9 mouse cellular contexts compared by ENCODE assay signal in genomic region chr11:97840135-97840490, GRCm38 (mm10). TPM values are rescaled to one million over a fixed set of nuclear protein-coding genes. Genes with fewer than 3 reads are reported as not detected.
DNase-seq lines count a peak whose midpoint lies in the region; ATAC-seq and TF ChIP-seq lines count a peak whose summit lies in the region.
"Had no signal": no experiment of that assay in that cellular context is flagged by ENCODE, and none has a peak within 500 bp of the region (broad histone marks: within the 10 kb centered on the region; RNA-seq: fewer than 3 reads in every experiment).

No protein-coding gene starts in this region.

- DNase-seq in heart, adult 18-20 months: no peak
- peak; percentile 34 for DNase-seq in MEL (ENCODE audit: low read depth, low spot score)
- no peak for DNase-seq in hindbrain, embryonic 11.5 days (ENCODE audit: low spot score)
- no peak for DNase-seq in ovary, postnatal 36 days (ENCODE audit: low spot score)
- no peak for DNase-seq in kidney, adult 2 months
- DNase-seq in embryo, embryonic 10 days (ENCODE audit: low spot score): no peak
- DNase-seq: right cerebral cortex, postnatal 14 days had no signal

- H3K27ac ChIP-seq in heart, embryonic 13.5 days (replicated peaks): peak overlapping the region; percentile 78
- peak overlapping the region; percentile 23; the same call in 1 of the 2 replicates for H3K27ac ChIP-seq in MEL (ENCODE audit: control insufficient read depth, low read depth, low read length)
- H3K27ac ChIP-seq in hindbrain, embryonic 11.5 days (ENCODE audit: low read depth, low read length): no peak overlapping the region
- peak overlapping the region; percentile 95 for H3K27ac ChIP-seq in midbrain, embryonic 13.5 days
- H3K27ac ChIP-seq in kidney, adult 2 months (ENCODE audit: insufficient read depth, low read depth, low read length): no peak overlapping the region

- peaks cover 29% of the 10 kb centered on the region for H3K4me1 ChIP-seq in heart, embryonic 13.5 days
- peaks cover 0 to 17% of the 10 kb centered on the region in 2 experiments; a peak in 3 of 4 replicates for H3K4me1 ChIP-seq in MEL (ENCODE audit: control insufficient read depth in 1 of 2, insufficient read depth in 2 of 2, low read length in 2 of 2)
- H3K4me1 ChIP-seq in hindbrain, embryonic 11.5 days (replicated peaks; ENCODE audit: control insufficient read depth, insufficient read depth, low read length): no peaks in the 10 kb centered on the region; the same call in 1 of the 2 replicates
- peaks cover 19% of the 10 kb centered on the region for H3K4me1 ChIP-seq in midbrain, embryonic 13.5 days (replicated peaks)
- H3K4me1 ChIP-seq in kidney, adult 2 months (ENCODE audit: control insufficient read depth, insufficient read depth, low read length): peaks cover 2% of the 10 kb centered on the region; the same call in 1 of the 2 replicates

- peak overlapping the region; percentile 60 for H3K4me3 ChIP-seq in heart, embryonic 13.5 days
- H3K4me3 ChIP-seq in MEL (ENCODE audit: control insufficient read depth in 1 of 2, insufficient read depth in 1 of 2, low read depth in 2 of 2, low read length in 2 of 2): peak overlapping the region; percentile 53 to 54
- H3K4me3 ChIP-seq in hindbrain, embryonic 11.5 days (ENCODE audit: low read depth, low read length): no peak overlapping the region
- peak overlapping the region; percentile 63 for H3K4me3 ChIP-seq in midbrain, embryonic 13.5 days (replicated peaks)
- no peak overlapping the region for H3K4me3 ChIP-seq in kidney, adult 2 months (ENCODE audit: insufficient read depth, low read depth, low read length)

- WGBS in heart, embryonic 13.5 days: 60% methylated on average over 2 of the region's 2 CpGs
- 61% methylated on average over 2 of the region's 2 CpGs for WGBS in hindbrain, embryonic 11.5 days
- 68% methylated on average over 2 of the region's 2 CpGs for WGBS in midbrain, embryonic 13.5 days
- 66% methylated on average over 2 of the region's 2 CpGs for WGBS in kidney, adult 2 months

- no peaks in the 10 kb centered on the region for H3K79me2 ChIP-seq in MEL (ENCODE audit: control insufficient read depth, insufficient read depth, low read length, poor library complexity)

- H3K9ac ChIP-seq in heart, embryonic 13.5 days: peak overlapping the region; percentile 80; the same call in 1 of the 2 replicates
- H3K9ac ChIP-seq in MEL (ENCODE audit: control insufficient read depth, low read depth, low read length, poor library complexity, severe bottlenecking): peak overlapping the region; percentile 49
- H3K9ac ChIP-seq in hindbrain, embryonic 11.5 days (ENCODE audit: low read depth, low read length): no peak overlapping the region
- peak overlapping the region; percentile 76; the same call in 1 of the 2 replicates for H3K9ac ChIP-seq in midbrain, embryonic 13.5 days (replicated peaks)

- no peaks in the 10 kb centered on the region for H3K9me3 ChIP-seq in heart, embryonic 13.5 days
- H3K9me3 ChIP-seq in MEL (replicated peaks; ENCODE audit: insufficient read depth, low read length): no peaks in the 10 kb centered on the region
- no peaks in the 10 kb centered on the region for H3K9me3 ChIP-seq in hindbrain, embryonic 11.5 days (ENCODE audit: control insufficient read depth, low read length)
- H3K9me3 ChIP-seq in midbrain, embryonic 13.5 days: no peaks in the 10 kb centered on the region

- TF ChIP-seq CTCF in MEL (IDR thresholded peaks at IDR 0.05 in 2 of 3, conservative IDR thresholded peaks at IDR 0.05 in 1 of 3; ENCODE audit: control insufficient read depth in 1 of 3, insufficient read depth in 1 of 3, low read depth in 2 of 3, low read length in 3 of 3, poor library complexity in 1 of 3, severe bottlenecking in 1 of 3): no peak
- TF ChIP-seq CTCF in kidney, adult 2 months (conservative IDR thresholded peaks at IDR 0.05; ENCODE audit: insufficient read depth, insufficient read length, low read depth, low read length): no peak

- H3K36me3 ChIP-seq in heart, embryonic 13.5 days: peaks cover 32% of the 10 kb centered on the region
- peaks cover 0 to 9% of the 10 kb centered on the region in 2 experiments; a peak in 2 of 4 replicates for H3K36me3 ChIP-seq in MEL (ENCODE audit: control insufficient read depth in 1 of 2, insufficient read depth in 2 of 2, low read length in 2 of 2)
- H3K36me3 ChIP-seq in hindbrain, embryonic 11.5 days (ENCODE audit: control insufficient read depth, insufficient read depth, low read length): no peaks in the 10 kb centered on the region; the same call in 1 of the 2 replicates
- peaks cover 29% of the 10 kb centered on the region for H3K36me3 ChIP-seq in midbrain, embryonic 13.5 days
- H3K36me3 ChIP-seq in kidney, adult 2 months (ENCODE audit: control insufficient read depth, insufficient read depth, low read length): no peaks in the 10 kb centered on the region; the same call in 1 of the 2 replicates

- no peak for TF ChIP-seq EP300 in MEL (IDR thresholded peaks at IDR 0.05; ENCODE audit: low read depth in 1 of 2, low read length in 2 of 2)

- H3K27me3 ChIP-seq in heart, embryonic 13.5 days (replicated peaks): no peaks in the 10 kb centered on the region
- no peaks in the 10 kb centered on the region for H3K27me3 ChIP-seq in MEL (ENCODE audit: control insufficient read depth in 1 of 2, insufficient read depth in 2 of 2, low read length in 2 of 2)
- H3K27me3 ChIP-seq in hindbrain, embryonic 11.5 days (ENCODE audit: control insufficient read depth, insufficient read depth, low read length): no peaks in the 10 kb centered on the region
- H3K27me3 ChIP-seq in midbrain, embryonic 13.5 days: no peaks in the 10 kb centered on the region
- H3K27me3 ChIP-seq in kidney, adult 2 months (replicated peaks; ENCODE audit: control insufficient read depth, insufficient read depth, low read length): no peaks in the 10 kb centered on the region

- no peak for TF ChIP-seq RAD21 in MEL (IDR thresholded peaks at IDR 0.05; ENCODE audit: low read depth, low read length)

- ATAC-seq in heart, embryonic 13.5 days (ENCODE audit: extremely low read depth, insufficient number of reproducible peaks, low FRiP score, low TSS enrichment): no peak
- ATAC-seq in hindbrain, embryonic 11.5 days (ENCODE audit: low FRiP score): no peak
- no peak for ATAC-seq in midbrain, embryonic 13.5 days

- peak overlapping the region; percentile 80 for H3K4me2 ChIP-seq in heart, embryonic 13.5 days
- H3K4me2 ChIP-seq in hindbrain, embryonic 11.5 days (replicated peaks; ENCODE audit: low read depth, low read length): peak overlapping the region; percentile 31; the same call in 1 of the 2 replicates
- H3K4me2 ChIP-seq in midbrain, embryonic 13.5 days (replicated peaks): peak overlapping the region; percentile 63

- no peak for TF ChIP-seq POLR2A in MEL (IDR thresholded peaks at IDR 0.05; ENCODE audit: control insufficient read depth in 1 of 2, insufficient read depth in 1 of 2, low read depth in 1 of 2, low read length in 2 of 2, poor library complexity in 1 of 2)
- TF ChIP-seq POLR2A in kidney, adult 2 months (IDR thresholded peaks at IDR 0.05; ENCODE audit: low read depth, low read length): no peak

TF ChIP-seq in MEL, 35 proteins besides CTCF, POLR2A, EP300 and RAD21 (continues in another document):
- no peak; the same call in 1 of the 2 replicates for TF ChIP-seq ZNF384 (IDR thresholded peaks at IDR 0.05; ENCODE audit: low read depth, low read length)
- no peak for TF ChIP-seq ZMIZ1 (IDR thresholded peaks at IDR 0.05; ENCODE audit: low read depth, low read length)
- TF ChIP-seq NELFE (IDR thresholded peaks at IDR 0.05; ENCODE audit: low read depth, low read length): no peak
- no peak for TF ChIP-seq SMC3 (IDR thresholded peaks at IDR 0.05; ENCODE audit: low read depth, low read length)

RNA-seq across cellular contexts. Expression of gene B230217C12Rik, which starts 0.5 kb away (rescaled TPM):
- 5.1 and 5.5 TPM in 2 replicates for polyA plus RNA-seq in heart, embryonic 13.5 days (2015; fragmentation: Nextera tagmentation; extraction: Ambion mirVana)
- under 1 TPM; 0.51 to 0.55 TPM for total RNA-seq in heart, adult 18-20 months (2021)
- 0.29 TPM in 1 of 2 replicates, not detected in the other for total RNA-seq in MEL (2012; rRNA removed)
- polyA plus RNA-seq in MEL (2012; ENCODE audit: insufficient read depth in 1 of 2, insufficient read length in 2 of 2, low read depth in 1 of 2, low replicate concordance in 2 of 2, missing spikeins in 1 of 2): under 1 TPM in 1 of 2 experiments, not detected in 1; 0.81 TPM
- polyA plus RNA-seq in hindbrain, embryonic 11.5 days (2014; fragmentation: Nextera tagmentation; extraction: Ambion mirVana): 15.1 TPM in 2 replicates
- 23.2 and 24.8 TPM in 2 replicates for polyA plus RNA-seq in midbrain, embryonic 13.5 days (2015; fragmentation: Nextera tagmentation; extraction: Ambion mirVana)
- 2.0 TPM in 2 replicates for polyA plus RNA-seq in kidney, adult 2 months (2012; rRNA removed)

RNA-seq across cellular contexts. Expression of gene Lasp1, which starts 41.3 kb away (rescaled TPM):
- polyA plus RNA-seq in heart, embryonic 13.5 days (2015; fragmentation: Nextera tagmentation; extraction: Ambion mirVana): 45.1 and 46.0 TPM in 2 replicates
- 10 to 100 TPM; 34.9 to 36.6 TPM for total RNA-seq in heart, adult 18-20 months (2021)
- total RNA-seq in MEL (2012; rRNA removed): 13.3 and 15.2 TPM in 2 replicates
- 10 to 100 TPM in 1 of 2 experiments, not detected in 1; 38.7 TPM for polyA plus RNA-seq in MEL (2012; ENCODE audit: insufficient read depth in 1 of 2, insufficient read length in 2 of 2, low read depth in 1 of 2, low replicate concordance in 2 of 2, missing spikeins in 1 of 2)
- polyA plus RNA-seq in hindbrain, embryonic 11.5 days (2014; fragmentation: Nextera tagmentation; extraction: Ambion mirVana): 45.8 and 61.1 TPM in 2 replicates
- 136 and 137 TPM in 2 replicates for polyA plus RNA-seq in midbrain, embryonic 13.5 days (2015; fragmentation: Nextera tagmentation; extraction: Ambion mirVana)
- polyA plus RNA-seq in kidney, adult 2 months (2012; rRNA removed): 106 and 110 TPM in 2 replicates

RNA-seq across cellular contexts. Expression of gene Fbxo47, which starts 43.8 kb away (rescaled TPM):
- polyA plus RNA-seq in heart, embryonic 13.5 days (2015; fragmentation: Nextera tagmentation; extraction: Ambion mirVana): 0.70 and 1.1 TPM in 2 replicates
- under 1 TPM; 0.35 to 0.75 TPM for total RNA-seq in heart, adult 18-20 months (2021)
- 0.73 and 1.4 TPM in 2 replicates for total RNA-seq in MEL (2012; rRNA removed)
- 1 to 10 TPM in 1 of 2 experiments, not detected in 1; 1.2 TPM for polyA plus RNA-seq in MEL (2012; ENCODE audit: insufficient read depth in 1 of 2, insufficient read length in 2 of 2, low read depth in 1 of 2, low replicate concordance in 2 of 2, missing spikeins in 1 of 2)
- polyA plus RNA-seq in hindbrain, embryonic 11.5 days (2014; fragmentation: Nextera tagmentation; extraction: Ambion mirVana): 0.53 and 1.0 TPM in 2 replicates
- 0.59 and 0.74 TPM in 2 replicates for polyA plus RNA-seq in midbrain, embryonic 13.5 days (2015; fragmentation: Nextera tagmentation; extraction: Ambion mirVana)
- polyA plus RNA-seq in kidney, adult 2 months (2012; rRNA removed): 0.33 and 0.39 TPM in 2 replicates

RNA-seq across cellular contexts. Expression of gene Rpl23, which starts 57.9 kb away (rescaled TPM):
- 376 and 393 TPM in 2 replicates for polyA plus RNA-seq in heart, embryonic 13.5 days (2015; fragmentation: Nextera tagmentation; extraction: Ambion mirVana)
- total RNA-seq in heart, adult 18-20 months (2021): 100 to 1,000 TPM; 505 to 584 TPM
- total RNA-seq in MEL (2012; rRNA removed): 1,922 and 2,072 TPM in 2 replicates
- 100 to 1,000 TPM in 1 of 2 experiments, not detected in 1; 921 TPM for polyA plus RNA-seq in MEL (2012; ENCODE audit: insufficient read depth in 1 of 2, insufficient read length in 2 of 2, low read depth in 1 of 2, low replicate concordance in 2 of 2, missing spikeins in 1 of 2)
- 437 and 458 TPM in 2 replicates for polyA plus RNA-seq in hindbrain, embryonic 11.5 days (2014; fragmentation: Nextera tagmentation; extraction: Ambion mirVana)
- 363 and 377 TPM in 2 replicates for polyA plus RNA-seq in midbrain, embryonic 13.5 days (2015; fragmentation: Nextera tagmentation; extraction: Ambion mirVana)
- polyA plus RNA-seq in kidney, adult 2 months (2012; rRNA removed): 118 and 181 TPM in 2 replicates

Comparison
In these comparisons a context has a peak if more than half of its experiments do, and no peak if none do; other contexts are left out.
1. H3K27ac ChIP-seq: peak in heart, embryonic 13.5 days (single experiment), MEL (single experiment) and midbrain, embryonic 13.5 days (single experiment); none in hindbrain, embryonic 11.5 days (single experiment) and kidney, adult 2 months (single experiment).
2. H3K4me3 ChIP-seq: peak in heart, embryonic 13.5 days (single experiment), MEL (2 of 2) and midbrain, embryonic 13.5 days (single experiment); none in hindbrain, embryonic 11.5 days (single experiment) and kidney, adult 2 months (single experiment).
3. Peak in every context shown above with its lines, with median percentiles within 50 percentile points of each other: H3K4me2 ChIP-seq.